Mouse (Mus musculus): ENCODE measurements around the gene Aqp12. TPM values are rescaled to one million over a fixed set of nuclear protein-coding genes. Genes with fewer than 3 reads are reported as not detected.
"Not testable (repeated sequence)": the region's sequence is repeated elsewhere in the genome, so short reads cannot be mapped to it uniquely, and the experiment has no call there.

The Aqp12 gene
- not detected in 2 replicates for total RNA-seq (2017)

DNA sequence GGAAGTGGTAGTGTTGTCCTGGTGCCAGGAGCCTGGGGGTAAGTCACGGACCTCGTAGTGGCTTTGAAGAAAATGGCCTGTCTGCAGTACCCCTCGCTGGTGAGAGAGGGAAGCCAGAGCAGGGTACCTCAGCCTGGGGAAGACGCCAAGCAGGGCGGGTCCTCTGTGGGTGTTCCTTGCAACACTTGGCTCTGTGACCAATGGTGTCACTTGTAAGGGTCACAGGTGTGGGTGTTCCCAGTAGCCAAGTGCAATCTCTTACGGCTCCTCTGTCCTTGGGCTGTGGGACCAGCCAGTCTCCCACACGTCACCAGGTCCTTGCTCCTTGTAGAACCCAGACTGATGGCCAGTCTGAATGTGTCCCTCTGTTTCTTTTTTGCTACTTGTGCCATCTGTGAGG lies at the start of gene Aqp12:
Gene Aqp12, plus strand, starts transcription at position 274 of the 400 bp plus-strand sequence.
- no peak for ATAC-seq (ENCODE audit: extremely low read depth, insufficient number of reproducible peaks, low FRiP score, poor library complexity, severe bottlenecking)

DNA sequence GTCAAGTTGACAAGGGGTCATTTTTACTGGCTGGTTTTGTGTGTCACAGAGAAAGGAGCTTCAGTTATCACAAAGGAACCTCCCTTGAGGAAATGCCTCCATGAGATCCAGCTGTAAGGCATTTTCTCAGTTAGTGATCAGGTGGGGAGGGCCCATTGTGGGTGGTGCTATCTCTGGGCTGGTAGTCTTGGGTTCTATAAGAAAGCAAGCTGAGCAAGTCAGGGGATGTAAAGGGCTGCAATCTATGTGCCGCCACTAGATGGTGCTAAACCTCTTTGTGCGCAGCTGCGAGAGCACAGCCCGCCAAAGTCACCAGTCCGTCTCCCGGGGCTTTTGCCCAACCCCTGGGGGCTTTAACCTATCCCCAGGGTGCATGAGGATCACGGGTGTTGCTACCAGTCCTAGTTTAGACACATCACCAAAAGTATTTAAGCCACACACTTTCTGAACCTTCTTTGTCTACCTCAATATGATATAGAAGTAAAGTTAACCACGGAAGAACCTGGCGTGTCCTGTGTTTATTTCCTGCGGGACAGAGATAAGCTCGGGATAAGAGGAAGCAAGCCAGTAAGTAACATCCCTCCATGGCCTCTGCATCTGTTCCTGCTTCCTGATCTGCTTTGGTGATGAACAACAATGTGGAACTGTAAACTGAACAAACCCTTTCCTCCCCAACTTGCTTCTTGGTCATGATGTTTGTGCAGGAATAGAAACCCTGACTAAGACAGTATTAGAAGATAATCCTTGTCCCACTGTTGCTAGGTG lies 49.4 kb upstream of the Aqp12 start:
- ATAC-seq (ENCODE audit: extremely low read depth, insufficient number of reproducible peaks, low FRiP score, poor library complexity, severe bottlenecking): not testable (repeated sequence)

DNA sequence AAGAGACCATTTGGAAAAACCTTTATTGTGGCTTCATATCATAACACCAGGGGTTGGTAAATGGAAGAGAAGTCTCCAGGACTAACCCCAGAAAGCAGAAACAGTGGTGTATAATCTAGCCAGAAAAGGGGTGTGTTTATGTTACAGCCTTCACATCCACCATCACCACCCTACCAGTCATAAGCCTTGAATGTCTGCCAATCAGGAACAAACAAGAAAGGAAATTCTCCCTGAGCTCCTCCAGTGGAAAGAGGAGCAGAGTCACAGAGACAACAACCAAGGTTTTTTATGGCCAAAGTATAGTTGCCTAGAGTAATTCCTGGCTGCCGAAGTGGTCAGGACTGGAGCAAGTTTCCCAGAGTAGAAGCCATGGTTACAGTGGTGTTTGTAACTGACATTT lies 47.1 kb upstream of the Aqp12 start:
- ATAC-seq (ENCODE audit: extremely low read depth, insufficient number of reproducible peaks, low FRiP score, poor library complexity, severe bottlenecking): no peak

DNA sequence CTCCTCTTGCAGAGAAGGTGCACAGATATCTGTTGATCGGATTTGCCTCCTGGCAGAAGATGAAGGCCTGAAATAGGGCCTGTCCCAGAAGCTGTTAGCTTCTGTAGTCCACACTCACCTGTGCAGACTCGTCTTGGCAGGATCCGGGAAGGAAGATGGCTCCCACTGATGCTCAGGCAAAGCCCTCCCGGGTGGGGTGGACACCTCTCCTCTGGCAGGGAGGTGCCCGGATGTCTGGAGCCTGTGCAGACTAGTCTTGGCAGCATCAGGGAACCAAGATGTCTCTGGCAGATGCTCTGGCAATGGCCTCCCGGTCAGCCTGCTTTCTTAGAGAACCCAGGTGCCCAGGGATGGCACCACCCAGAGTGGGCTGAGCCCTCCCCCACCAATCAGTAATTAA lies 35.3 kb upstream of the Aqp12 start:
- ATAC-seq (ENCODE audit: extremely low read depth, insufficient number of reproducible peaks, low FRiP score, poor library complexity, severe bottlenecking): not testable (repeated sequence)

DNA sequence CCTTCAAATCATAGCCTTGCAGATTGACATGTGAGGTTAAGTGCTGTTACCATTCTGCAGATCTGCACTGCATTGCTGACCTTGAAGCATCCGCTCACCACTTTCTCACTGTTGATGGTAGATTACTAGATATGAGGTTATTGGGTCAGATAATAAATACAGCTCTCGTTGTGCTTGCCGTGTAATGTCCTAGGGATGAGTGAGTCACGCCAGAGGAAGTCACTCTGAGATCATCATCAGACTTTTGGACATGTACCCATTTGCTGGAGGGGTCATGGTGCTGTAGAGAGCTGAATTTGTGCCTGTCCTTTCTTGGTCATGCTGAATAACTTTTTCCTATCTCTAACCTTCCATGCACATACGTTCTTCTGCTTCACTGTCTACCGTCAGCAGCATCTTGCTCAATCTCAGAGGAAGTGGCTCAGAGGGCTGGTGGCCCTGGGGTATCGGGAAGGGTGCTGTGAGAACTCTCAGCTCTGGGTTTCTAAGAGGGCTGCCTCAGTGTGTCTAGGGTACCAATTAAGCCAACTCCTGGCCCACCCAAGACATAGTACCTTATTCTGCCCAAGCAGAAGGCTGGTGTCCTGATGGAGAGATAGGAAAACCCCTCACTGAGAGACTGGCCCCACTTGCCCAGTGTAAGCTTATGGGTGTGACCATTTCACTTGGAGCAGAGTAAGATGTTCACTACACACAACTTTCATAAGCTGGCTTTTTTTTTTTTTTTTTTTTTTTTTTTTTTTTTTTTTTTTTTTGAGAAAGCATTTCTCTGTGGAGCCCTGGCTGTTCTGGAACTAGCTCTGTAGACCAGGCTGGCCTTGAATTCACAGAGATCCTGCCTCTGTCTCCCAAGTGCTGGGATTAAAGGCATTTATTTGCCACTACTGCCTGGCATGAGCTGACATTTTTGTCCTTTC lies 34.0 kb upstream of the Aqp12 start:
- ATAC-seq (ENCODE audit: extremely low read depth, insufficient number of reproducible peaks, low FRiP score, poor library complexity, severe bottlenecking): peak; percentile 88

DNA sequence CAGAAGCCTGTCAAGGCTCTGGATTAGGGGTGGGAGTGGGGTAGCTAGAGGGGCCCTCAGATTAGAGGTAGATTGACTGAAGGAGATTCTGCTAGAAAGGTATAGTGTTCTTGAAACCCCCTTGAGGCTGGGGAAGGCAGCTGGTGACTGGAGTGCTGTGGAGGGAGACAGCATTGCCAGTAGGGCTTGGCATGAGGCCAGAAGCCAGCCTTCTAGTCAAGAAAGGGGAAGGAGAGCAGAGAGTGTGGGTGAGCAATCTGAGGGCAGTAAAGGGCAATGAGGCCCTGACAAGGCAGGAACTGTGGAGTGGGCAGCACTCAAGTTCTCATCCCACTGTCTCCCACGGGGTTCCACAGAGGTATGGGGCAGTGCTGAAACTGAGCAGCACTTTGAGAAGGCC lies 33.3 kb upstream of the Aqp12 start:
- peak; percentile 75 for ATAC-seq (ENCODE audit: extremely low read depth, insufficient number of reproducible peaks, low FRiP score, poor library complexity, severe bottlenecking)

DNA sequence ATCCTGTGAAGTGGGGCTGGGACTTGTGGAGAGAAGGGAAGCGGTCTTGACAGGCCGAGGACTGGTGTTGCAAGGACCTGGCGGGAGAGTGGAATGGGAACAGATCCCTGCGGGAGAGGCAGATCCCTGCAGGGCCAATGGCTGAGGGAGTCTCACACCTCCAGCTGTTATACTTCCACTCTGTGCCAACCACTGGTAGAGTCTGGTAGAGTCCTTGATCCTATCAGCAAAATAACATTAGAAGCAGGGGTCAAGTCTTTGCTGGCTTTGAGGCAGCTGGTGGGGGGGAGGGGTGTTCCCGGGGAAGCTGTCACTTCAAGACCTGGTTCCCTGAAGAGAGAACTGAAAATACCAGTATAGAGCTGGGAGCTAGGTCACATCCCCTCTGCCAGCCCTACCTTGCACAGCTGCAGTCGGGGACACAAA lies 30.0 kb upstream of the Aqp12 start:
- no peak for ATAC-seq (ENCODE audit: extremely low read depth, insufficient number of reproducible peaks, low FRiP score, poor library complexity, severe bottlenecking)

DNA sequence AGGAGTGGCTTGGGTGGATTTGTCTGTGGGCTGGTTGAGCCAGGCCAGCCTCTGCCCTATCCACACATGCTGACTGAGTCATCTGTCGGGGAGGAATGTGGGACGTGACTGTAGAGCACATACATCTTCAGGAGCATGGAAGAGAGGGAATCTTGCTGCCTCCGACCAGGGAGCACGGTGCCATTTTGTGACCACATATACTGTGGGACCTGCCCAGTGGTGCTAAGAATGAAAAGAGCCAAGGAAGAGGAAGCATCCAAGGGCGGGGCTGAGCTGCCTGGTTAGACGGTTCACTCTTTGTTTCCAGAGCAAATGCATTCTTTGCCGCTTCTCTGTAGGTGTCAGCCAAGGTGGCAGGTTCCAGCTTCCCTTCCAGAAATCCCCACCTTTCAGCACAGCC lies 27.5 kb upstream of the Aqp12 start:
- no peak for ATAC-seq (ENCODE audit: extremely low read depth, insufficient number of reproducible peaks, low FRiP score, poor library complexity, severe bottlenecking)

DNA sequence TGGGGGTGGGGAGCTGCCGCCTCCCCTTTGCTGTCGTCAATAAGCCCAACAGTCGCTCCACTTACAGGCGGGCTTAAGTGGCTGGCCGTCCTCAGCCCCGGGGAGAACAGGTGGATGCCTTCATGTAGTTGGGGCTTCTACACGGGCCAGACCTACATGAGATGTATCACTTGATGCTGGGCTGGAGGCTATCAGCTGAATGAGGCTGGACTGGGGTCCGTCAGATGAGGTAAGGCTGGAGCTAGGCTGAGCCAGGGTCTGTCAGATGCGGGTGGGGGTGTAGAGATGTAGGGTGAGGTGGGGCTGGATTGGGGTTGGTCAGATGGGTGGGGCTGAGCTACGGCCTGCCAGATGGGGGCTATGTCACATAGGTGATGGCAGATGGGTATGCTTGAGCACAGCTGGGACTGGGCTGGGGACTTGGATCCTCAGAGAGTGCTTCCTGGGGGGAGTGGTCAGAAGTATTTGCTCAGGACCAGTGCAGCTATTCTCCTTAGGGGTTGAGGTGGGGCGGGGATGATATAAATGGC lies 27.0 kb upstream of the Aqp12 start:
- ATAC-seq (ENCODE audit: extremely low read depth, insufficient number of reproducible peaks, low FRiP score, poor library complexity, severe bottlenecking): no peak

DNA sequence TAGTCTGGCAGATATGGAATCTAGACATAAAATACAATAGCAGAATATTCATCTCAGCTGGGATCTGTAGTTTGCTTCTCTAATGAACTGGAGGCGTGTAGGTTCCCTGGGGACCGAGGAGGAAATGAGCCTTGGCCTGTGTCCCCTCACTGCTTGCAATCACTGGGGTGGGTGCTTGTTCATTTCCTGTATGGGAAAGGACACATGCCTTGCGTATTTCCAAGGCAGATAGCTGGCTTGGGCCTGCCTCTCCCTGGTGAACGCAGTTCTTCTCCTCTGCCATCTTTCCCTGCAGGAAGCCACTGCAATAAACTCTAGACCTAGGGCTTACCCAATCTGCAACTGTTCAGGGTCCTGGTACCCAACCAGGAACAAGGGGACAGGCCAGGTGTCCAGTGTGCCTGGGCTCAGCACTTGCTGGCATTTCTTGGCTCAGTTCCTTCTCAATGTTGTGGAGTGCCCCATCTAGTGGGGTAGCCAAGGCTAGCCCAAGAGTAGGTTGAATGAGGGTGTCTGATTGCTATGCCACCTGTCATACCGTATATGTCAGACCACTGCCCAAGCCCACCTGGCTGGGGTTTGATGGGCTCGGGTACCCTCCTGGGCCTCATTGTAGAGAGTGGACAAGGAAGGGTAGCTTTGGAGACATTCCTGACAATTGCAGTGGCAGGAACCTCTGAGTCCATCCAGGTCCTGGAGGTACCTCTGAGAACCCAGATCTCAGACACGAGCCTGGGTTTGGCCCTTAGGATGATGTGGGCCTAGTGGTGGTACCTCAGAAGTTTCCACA lies 24.9 kb upstream of the Aqp12 start:
- no peak for ATAC-seq (ENCODE audit: extremely low read depth, insufficient number of reproducible peaks, low FRiP score, poor library complexity, severe bottlenecking)

DNA sequence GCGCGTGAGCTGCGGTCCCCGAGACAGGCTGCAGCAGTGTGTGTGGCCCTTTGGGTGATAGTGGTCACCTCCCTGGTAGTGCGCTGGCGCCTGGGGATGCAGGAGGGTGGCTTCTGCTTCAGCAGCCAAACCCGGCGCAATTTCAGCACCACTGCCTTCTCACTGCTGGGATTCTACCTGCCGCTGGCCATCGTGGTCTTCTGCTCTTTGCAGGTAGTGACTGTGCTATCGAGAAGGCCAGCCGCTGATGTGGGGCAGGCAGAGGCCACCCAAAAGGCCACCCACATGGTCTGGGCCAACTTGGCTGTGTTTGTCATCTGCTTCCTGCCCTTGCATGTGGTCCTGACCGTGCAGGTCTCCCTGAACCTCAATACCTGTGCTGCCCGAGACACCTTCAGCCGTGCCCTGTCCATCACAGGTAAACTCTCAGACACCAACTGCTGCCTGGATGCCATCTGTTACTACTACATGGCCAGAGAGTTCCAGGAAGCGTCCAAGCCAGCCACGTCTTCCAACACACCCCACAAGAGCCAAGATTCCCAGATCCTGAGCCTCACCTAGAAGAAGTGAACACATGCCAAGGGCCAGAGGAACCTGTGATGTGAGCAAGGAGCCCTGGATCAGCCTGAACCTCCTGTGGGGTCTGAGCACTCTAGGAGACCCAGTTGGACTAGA lies 23.1 kb upstream of the Aqp12 start:
- no peak for ATAC-seq (ENCODE audit: extremely low read depth, insufficient number of reproducible peaks, low FRiP score, poor library complexity, severe bottlenecking)

DNA sequence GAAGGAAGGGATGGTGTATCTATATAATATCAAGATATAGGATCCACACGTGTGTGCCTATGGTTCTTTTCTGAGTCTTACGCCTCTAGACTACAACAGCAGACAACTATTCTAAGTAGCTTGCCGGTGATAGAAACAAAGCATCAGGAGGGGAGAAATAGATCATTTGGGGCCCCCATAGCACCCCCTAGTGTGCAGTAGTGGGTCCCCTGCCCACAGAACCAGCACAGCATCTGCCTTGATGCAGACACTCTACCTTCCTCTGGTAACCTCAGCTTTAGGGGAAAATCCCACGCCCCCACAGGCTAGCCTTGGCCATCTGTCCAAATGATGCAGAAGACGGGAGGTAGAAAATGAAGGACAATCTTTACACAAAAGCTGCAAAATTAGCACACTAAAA lies 21.1 kb upstream of the Aqp12 start:
- no peak for ATAC-seq (ENCODE audit: extremely low read depth, insufficient number of reproducible peaks, low FRiP score, poor library complexity, severe bottlenecking)

DNA sequence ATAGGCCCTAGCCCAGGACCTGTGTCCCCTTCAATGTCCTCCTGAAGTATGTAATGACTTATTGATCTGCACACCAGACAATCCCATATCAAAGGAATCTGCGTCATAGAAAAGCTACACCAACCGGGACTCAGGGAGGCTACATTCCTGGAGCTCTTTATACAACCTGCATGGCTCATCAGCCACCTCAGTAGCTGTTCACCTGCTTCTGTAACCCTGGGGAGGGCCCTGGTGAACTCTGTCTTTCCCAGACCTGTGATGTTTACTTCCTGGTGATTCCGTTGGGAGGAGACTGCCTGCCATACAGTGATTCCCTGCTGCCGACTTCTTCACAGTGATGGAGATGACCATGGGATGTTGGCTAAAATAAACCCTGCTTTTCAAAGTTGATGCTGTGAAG lies 17.2 kb upstream of the Aqp12 start:
- ATAC-seq (ENCODE audit: extremely low read depth, insufficient number of reproducible peaks, low FRiP score, poor library complexity, severe bottlenecking): no peak

DNA sequence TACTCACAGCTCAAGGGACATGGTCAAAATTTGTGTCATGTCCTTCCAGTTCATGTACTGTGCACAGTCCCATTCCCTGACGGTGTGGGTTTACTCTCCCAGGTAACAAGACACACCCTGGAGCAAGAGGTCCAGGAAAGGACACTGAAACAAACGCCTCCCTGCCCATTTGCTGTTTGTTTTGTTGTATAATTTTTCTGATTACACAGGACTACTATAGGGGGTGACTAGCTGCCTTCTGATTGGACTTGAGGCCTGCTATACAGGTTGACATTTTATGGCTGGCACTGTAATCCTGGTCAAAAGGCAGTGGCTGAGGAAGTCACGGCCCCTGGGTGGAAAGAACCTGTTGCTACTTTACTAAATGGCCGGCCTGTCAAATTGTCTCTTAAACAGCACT lies 16.2 kb upstream of the Aqp12 start:
- no peak for ATAC-seq (ENCODE audit: extremely low read depth, insufficient number of reproducible peaks, low FRiP score, poor library complexity, severe bottlenecking)

DNA sequence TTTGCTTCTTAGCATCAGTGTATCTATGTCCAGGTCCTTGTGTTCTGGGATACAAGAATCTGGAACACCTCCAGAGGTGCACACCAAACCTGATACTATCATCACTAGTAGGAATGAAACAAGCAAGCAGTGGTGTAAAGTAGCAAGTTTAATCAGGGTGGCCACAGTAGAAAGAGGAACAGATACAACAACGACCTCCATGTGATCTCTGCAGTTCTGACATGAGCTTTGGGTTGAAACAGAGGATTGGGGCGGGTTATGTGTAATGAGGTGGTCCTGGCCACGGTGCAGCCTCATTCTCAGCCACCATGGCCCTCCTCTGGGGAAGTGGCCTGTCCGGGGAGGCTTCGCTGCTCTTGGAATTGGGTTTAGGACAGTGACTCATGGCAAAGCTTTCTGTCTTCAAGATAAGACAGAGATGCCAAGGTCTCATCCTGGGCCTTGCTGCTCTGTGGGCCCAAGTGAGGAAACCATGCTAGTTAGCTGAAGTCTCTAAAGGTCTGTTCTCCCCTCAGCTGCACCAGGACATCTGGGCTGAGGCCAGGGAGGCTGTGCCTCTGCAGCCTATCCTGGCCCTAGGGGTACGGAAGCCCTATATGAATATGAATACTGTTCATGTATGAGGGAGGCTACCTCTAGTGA lies 13.8 kb upstream of the Aqp12 start:
- ATAC-seq (ENCODE audit: extremely low read depth, insufficient number of reproducible peaks, low FRiP score, poor library complexity, severe bottlenecking): no peak

DNA sequence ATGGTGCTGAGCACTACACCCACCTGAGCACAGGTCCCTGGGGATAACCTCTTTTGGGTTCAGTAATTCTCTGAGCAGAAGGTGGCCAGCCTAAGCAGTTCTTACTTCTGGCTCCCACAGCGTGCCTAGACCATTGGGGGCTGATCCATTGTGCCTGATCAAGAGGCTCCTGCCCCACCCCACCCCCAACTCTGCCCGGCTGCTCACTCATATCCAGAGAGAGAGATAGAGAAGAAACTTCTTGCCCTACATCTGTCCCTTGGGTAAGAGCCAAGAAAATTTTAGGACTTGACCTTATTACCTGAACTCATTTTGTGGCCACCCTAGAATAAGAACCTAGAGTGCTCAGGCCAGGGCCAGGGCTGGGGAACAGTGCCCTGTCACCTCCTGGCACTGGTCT lies 13.3 kb upstream of the Aqp12 start:
- no peak for ATAC-seq (ENCODE audit: extremely low read depth, insufficient number of reproducible peaks, low FRiP score, poor library complexity, severe bottlenecking)

DNA sequence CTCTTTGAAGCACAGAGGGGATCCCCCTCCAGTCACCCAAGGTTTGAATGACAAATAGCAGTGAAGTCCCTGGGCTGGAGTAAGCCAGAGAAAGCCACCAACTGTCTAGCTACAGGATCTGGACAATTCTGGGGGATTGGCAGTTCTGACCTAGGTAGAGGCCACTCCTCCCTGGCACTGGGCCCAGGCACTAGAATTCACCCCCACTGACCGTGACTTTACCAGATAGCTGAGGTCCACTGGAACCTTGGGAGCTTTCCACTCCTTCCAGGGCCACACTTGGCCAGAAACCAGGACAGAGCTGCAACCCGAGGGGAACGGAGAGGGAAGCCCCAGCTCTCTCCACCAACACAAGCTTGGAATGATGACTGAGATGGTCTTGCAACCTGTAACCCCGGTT lies 3.1 kb downstream of the Aqp12 start:
- ATAC-seq (ENCODE audit: extremely low read depth, insufficient number of reproducible peaks, low FRiP score, poor library complexity, severe bottlenecking): no peak

DNA sequence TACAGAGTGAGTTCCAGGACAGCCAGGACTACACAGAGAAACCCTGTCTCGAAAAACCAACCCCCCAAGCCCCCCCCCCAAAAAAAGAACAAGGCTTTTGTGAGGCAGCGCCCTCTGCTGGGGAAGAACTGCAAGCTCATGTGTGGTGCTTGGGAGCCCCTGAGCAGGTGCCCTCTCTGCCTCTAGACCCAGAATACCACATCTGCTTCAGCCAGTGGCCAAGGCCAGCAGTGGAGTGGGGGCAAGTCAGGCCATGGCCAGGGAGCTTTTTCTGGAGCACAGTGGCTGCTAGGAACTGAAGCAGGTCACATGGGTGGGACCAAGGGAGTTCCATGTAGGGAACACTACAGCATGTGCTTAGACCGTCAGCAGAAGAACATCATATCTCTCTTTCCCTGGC lies 4.6 kb downstream of the Aqp12 start:
- no peak for ATAC-seq (ENCODE audit: extremely low read depth, insufficient number of reproducible peaks, low FRiP score, poor library complexity, severe bottlenecking)
